Mouse (Mus musculus) frontal cortex, postnatal 36 days (tissue): Measurements from ENCODE around the gene Tgfb1i1.

ENCODE experiments used
- DNase-seq, 2 experiments: peaks; one replicate each; pipeline ENCODE4 v3.0.0; 2022; ENCODE audit warnings: low spot score in 2 of 2

The Tgfb1i1 gene

DNA sequence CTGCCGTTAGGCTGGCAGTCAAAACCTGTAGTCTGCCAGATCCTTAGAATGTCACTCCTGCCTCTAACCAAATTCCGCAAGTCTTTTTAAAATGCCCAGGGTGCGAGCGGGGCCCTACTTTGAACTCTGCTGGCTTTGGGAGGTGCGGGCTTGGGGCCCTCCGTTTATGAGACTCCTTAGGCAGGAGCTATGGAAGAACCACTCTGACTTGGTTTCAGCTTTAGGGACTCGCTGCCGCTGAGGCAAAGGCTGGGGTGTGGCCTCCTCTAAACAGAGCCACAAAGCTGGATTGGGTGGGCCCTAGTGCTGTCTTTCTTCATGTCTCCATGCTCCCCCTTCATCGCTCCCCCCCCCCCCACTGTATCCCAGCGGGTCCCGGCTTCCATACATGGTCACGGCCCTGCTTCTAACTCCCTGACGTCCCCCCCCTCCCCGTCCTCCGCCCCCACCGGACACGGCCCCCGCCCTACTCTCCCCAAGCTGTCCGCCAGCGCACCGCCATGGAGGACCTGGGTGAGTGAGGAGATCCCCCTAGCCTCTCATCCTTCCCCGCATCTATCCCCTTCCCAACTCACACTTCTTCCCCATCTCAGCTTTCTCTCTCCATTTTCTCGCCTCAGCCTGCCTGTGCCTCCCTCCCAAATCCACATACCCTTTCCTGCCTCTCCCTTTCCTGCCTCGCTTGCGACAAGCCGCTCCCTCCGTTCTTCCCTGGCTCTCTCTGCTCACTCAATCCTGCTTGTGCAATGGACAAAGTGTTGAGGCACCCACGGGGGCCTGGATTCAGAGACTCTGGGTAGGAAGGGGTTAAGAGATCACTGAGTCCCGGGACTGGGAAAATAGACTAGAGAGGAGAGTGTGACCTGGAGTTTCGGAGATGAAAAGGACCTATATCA is at the start of gene Tgfb1i1:
TSS of gene Tgfb1i1 (plus strand) at position 317 of the 896 bp plus-strand sequence.
- peak; percentile 62 to 65 for DNase-seq

- no peak for DNase-seq
Observed at GRCm38 (mm10) chr7:128201607-128202006, 45.0 kb upstream of the Tgfb1i1 start.

DNA sequence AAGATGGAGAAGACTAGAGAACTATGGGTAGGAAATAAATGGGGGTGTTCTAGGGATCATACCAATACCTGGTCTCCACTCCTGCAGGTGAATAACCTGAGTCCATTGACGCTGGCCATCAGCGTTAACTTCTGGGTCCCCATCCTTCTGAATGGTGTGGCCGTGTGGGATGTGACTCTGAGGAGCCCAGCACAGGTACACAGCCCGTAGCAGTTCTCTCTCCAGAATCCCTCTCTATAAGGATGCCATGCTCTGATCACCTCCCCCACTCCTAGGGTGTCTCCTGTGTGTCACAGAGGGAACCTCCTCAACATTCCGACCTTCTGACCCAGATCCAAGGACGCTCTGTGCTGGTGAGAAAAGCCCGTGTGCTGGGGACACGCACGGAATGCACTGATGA is 43.5 kb upstream of the Tgfb1i1 start:
- DNase-seq, result no peak

DNA sequence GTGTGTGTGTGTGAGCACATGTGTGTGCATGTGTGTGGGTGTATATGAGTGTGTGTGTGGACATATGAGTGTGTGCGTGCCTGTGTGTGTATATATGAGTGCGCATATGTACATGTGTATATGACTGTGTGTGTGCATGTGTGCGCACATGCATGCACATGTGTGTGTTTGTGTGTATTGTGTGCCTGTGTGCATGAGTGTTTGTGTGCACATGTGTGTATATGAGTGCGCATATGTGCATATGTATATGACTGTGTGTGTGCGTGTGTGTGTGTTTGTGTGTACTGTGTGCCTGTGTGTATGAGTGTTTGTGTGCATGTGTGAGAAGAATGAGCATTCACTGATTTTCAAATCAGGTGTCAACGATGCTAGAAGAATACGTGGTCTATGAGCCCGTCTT is 42.4 kb upstream of the Tgfb1i1 start:
- DNase-seq, result no peak

- DNase-seq, result no peak
Observed at GRCm38 (mm10) chr7:128205695-128206094, 40.9 kb upstream of the Tgfb1i1 start.

DNA sequence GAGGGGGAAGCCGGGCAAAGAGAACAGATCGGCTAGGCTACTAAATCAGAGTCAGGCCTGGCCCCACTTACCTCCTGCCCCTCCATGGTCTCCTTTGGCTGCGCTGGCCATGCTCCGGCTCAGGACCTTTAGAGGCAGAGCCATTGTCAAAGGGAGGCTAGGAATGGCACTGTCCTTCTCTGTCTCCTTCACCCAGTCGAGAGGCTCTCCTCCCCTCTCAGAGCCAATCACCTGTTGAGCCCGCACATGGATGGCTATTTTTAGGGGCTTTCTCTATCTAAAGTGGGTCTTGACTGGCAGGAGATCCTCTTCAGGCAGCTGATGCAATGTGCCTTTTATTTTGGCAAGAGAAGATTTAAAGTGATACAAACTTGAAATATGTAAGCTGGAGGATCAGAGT is 40.5 kb upstream of the Tgfb1i1 start, which contains the start of gene Cox6a2:
TSS of gene Cox6a2 (minus strand) at position 236 of the 400 bp plus-strand sequence.
- no peak for DNase-seq

GRCm38 (mm10) chr7:128208187-128208586 is 38.4 kb upstream of the Tgfb1i1 start:
- peak; percentile 39 to 69 for DNase-seq

DNA sequence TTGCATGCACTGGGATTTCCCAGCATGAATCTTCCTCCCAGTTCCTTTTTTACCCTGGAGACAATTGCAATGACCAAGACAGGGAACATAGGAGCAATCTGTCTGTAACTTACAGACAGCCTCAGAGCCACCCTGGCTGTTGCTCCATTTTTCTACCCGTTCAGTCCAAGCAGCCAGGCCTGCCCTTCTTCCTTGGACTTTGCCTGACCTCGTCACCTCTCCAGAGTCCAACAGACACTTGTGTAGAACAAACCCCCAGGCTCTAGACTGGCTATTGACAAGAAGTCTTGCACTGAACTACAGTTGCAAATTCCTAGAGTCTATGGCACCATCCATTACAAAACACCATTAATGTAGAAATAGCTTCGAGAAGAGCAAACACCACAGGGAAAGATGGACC is 36.8 kb upstream of the Tgfb1i1 start:
- DNase-seq, result no peak

DNA sequence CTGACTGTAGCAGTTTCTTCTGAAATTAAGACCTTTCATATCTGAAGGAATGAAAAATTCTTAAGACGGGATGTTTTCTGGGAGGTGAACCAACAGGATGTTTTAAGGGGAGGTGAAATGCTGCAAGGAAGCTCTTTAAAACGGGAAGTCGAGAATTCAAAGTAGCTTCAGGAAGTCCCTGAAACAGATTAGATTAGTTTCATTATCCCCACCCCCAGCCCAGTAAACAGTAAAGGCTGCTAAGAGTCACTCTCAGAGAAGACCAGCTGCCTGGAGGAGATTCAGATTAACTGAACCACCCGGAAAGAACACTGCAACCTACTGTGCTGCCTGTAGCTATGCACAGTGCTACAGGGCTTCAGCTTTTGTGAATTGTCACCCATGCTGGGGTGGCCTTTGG is 26.7 kb upstream of the Tgfb1i1 start:
- DNase-seq, result no peak

- DNase-seq, result peak in 1 of 2 experiments; percentile 31
Observed at GRCm38 (mm10) chr7:128220936-128221335, 25.7 kb upstream of the Tgfb1i1 start.

DNA sequence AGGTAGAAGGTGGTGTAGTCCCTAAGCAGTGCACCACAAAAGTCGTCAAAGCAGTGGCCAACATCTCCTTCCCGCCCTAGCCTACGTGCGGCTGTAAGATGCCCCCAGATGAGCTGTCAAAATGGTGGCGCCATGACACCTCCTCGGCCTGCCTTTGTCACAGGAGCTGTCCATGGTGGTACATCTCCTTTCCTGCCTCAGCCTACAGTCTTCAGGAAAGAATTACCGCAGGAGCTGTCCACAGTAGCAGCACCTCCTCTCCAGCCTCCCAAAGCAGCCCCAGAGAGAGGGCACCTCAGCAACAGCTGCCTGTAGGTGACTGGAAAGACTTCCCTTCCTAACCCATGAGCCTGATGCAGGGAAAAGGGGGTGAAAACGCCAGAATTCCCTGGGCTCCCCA is 14.9 kb upstream of the Tgfb1i1 start:
- DNase-seq, result no peak

DNA sequence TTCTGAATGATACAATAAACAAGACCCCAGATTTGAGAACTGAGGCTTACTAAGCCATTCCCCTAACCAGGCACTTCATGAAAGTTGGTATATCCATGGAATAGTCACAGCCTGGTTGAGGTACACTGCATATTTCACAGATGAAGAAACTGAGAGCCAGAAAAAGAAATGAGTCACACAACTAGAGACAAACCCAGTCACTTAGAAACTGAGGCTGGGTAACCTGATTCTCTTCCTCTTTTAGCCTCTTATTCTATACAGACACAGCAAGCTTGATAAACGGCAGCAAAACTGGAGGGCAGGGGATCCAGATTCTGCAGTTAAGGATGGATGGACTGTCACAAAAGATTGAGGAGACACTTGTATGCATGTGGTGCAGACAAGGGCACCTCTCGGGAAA is 11.8 kb upstream of the Tgfb1i1 start:
- no peak for DNase-seq

- no peak for DNase-seq
Observed at GRCm38 (mm10) chr7:128235481-128235880, 11.1 kb upstream of the Tgfb1i1 start.

GRCm38 (mm10) chr7:128236426-128236825 is 10.2 kb upstream of the Tgfb1i1 start:
- DNase-seq, result no peak

- peak; percentile 84 to 88 for DNase-seq
Observed at GRCm38 (mm10) chr7:128236856-128237592, 9.6 kb upstream of the Tgfb1i1 start, which contains the start of gene Armc5. TSS of gene Armc5 (plus strand) at chr7:128237342.

- DNase-seq, result no peak
Observed at GRCm38 (mm10) chr7:128237593-128237926, 9.1 kb upstream of the Tgfb1i1 start.

- DNase-seq, result peak; percentile 99
Observed at GRCm38 (mm10) chr7:128237927-128238778, 8.5 kb upstream of the Tgfb1i1 start, which contains the start of gene 9130023H24Rik. TSS of gene 9130023H24Rik (minus strand) at chr7:128238031.

- no peak for DNase-seq
Observed at GRCm38 (mm10) chr7:128238991-128239390, 7.6 kb upstream of the Tgfb1i1 start.

GRCm38 (mm10) chr7:128240131-128240784 is 6.4 kb upstream of the Tgfb1i1 start:
- DNase-seq, result no peak

GRCm38 (mm10) chr7:128242331-128242730 is 4.3 kb upstream of the Tgfb1i1 start:
- no peak for DNase-seq

- DNase-seq, result no peak
Observed at GRCm38 (mm10) chr7:128243921-128244320, 2.7 kb upstream of the Tgfb1i1 start.
